Mouse (Mus musculus): ENCODE results near the gene Chit1. TPM values are rescaled to one million over a fixed set of nuclear protein-coding genes. Genes with fewer than 3 reads are reported as not detected.

The Chit1 gene
- polyA plus RNA-seq, 1 experiment from 2014 or later: 0.15 TPM

GRCm38 (mm10) chr1:134184089-134184488 lies 73.0 kb downstream of the Chit1 start:
- Histone ChIP-seq H3K4me3 (ENCODE audit: low read depth, low read length) (no peak overlapping the region), H3K27ac (ENCODE audit: low read depth, low read length) (no peak overlapping the region), H3K9ac (ENCODE audit: low read length) (no peak overlapping the region), H3K9me3 (ENCODE audit: control insufficient read depth, low read length) (no peaks in the 10 kb centered on the region), H3K36me3 (ENCODE audit: control insufficient read depth, insufficient read depth, low read length) (no peaks in the 10 kb centered on the region), H3K4me1 (ENCODE audit: control insufficient read depth, insufficient read depth, low read length) (peaks cover 4% of the 10 kb centered on the region; the same call in 1 of the 2 replicates), H3K27me3 (ENCODE audit: control insufficient read depth, insufficient read depth, low read length) (no peaks in the 10 kb centered on the region), H3K4me2 (ENCODE audit: low read depth) (no peak overlapping the region)
- ATAC-seq (ENCODE audit: insufficient read depth, low FRiP score, low TSS enrichment) (no peak), DNase-seq (ENCODE audit: low spot score) (no peak)
- 89% methylated on average over 4 of the region's 4 CpGs for WGBS

GRCm38 (mm10) chr1:134188217-134188616 lies 77.2 kb downstream of the Chit1 start:
- no peak overlapping the region for H3K4me3 ChIP-seq (ENCODE audit: low read depth, low read length)
- H3K4me2 ChIP-seq (ENCODE audit: low read depth): no peak overlapping the region
- no peaks in the 10 kb centered on the region for H3K36me3 ChIP-seq (ENCODE audit: control insufficient read depth, insufficient read depth, low read length)
- no peak for DNase-seq (ENCODE audit: low spot score)
- ATAC-seq (ENCODE audit: insufficient read depth, low FRiP score, low TSS enrichment): no peak
- no peaks in the 10 kb centered on the region for H3K9me3 ChIP-seq (ENCODE audit: control insufficient read depth, low read length)
- H3K27ac ChIP-seq (ENCODE audit: low read depth, low read length): no peak overlapping the region
- no peaks in the 10 kb centered on the region for H3K27me3 ChIP-seq (ENCODE audit: control insufficient read depth, insufficient read depth, low read length)
- peaks cover 9% of the 10 kb centered on the region; the same call in 1 of the 2 replicates for H3K4me1 ChIP-seq (ENCODE audit: control insufficient read depth, insufficient read depth, low read length)
- WGBS: 87% methylated on average over 5 of the region's 5 CpGs
- H3K9ac ChIP-seq (ENCODE audit: low read length): no peak overlapping the region

GRCm38 (mm10) chr1:134188989-134189729 lies 78.1 kb downstream of the Chit1 start:
- no peak overlapping the region for H3K27ac ChIP-seq (ENCODE audit: low read depth, low read length)
- H3K36me3 ChIP-seq (ENCODE audit: control insufficient read depth, insufficient read depth, low read length): no peaks in the 10 kb centered on the region
- DNase-seq (ENCODE audit: low spot score) (no peak), ATAC-seq (ENCODE audit: insufficient read depth, low FRiP score, low TSS enrichment) (no peak)
- no peak overlapping the region for H3K4me2 ChIP-seq (ENCODE audit: low read depth)
- no peaks in the 10 kb centered on the region for H3K9me3 ChIP-seq (ENCODE audit: control insufficient read depth, low read length)
- H3K9ac ChIP-seq (ENCODE audit: low read length): no peak overlapping the region
- no peak overlapping the region for H3K4me3 ChIP-seq (ENCODE audit: low read depth, low read length)
- 27% methylated on average over 12 of the region's 12 CpGs for WGBS
- no peaks in the 10 kb centered on the region for H3K27me3 ChIP-seq (ENCODE audit: control insufficient read depth, insufficient read depth, low read length)
- peaks cover 10% of the 10 kb centered on the region; the same call in 1 of the 2 replicates for H3K4me1 ChIP-seq (ENCODE audit: control insufficient read depth, insufficient read depth, low read length)

GRCm38 (mm10) chr1:134191192-134191591 lies 80.2 kb downstream of the Chit1 start:
- H3K4me1 ChIP-seq (ENCODE audit: control insufficient read depth, insufficient read depth, low read length): peaks cover 10% of the 10 kb centered on the region; the same call in 1 of the 2 replicates
- ATAC-seq (ENCODE audit: insufficient read depth, low FRiP score, low TSS enrichment): no peak
- DNase-seq (ENCODE audit: low spot score): no peak
- 85% methylated on average over 5 of the region's 5 CpGs for WGBS
- H3K9me3 ChIP-seq (ENCODE audit: control insufficient read depth, low read length): no peaks in the 10 kb centered on the region
- no peak overlapping the region for H3K9ac ChIP-seq (ENCODE audit: low read length)
- H3K27me3 ChIP-seq (ENCODE audit: control insufficient read depth, insufficient read depth, low read length): no peaks in the 10 kb centered on the region
- H3K4me2 ChIP-seq (ENCODE audit: low read depth): no peak overlapping the region
- H3K27ac ChIP-seq (ENCODE audit: low read depth, low read length): no peak overlapping the region
- H3K36me3 ChIP-seq (ENCODE audit: control insufficient read depth, insufficient read depth, low read length): no peaks in the 10 kb centered on the region
- no peak overlapping the region for H3K4me3 ChIP-seq (ENCODE audit: low read depth, low read length)

GRCm38 (mm10) chr1:134192024-134192423 lies 81.0 kb downstream of the Chit1 start:
- H3K4me2 ChIP-seq (ENCODE audit: low read depth): no peak overlapping the region
- H3K4me1 ChIP-seq (ENCODE audit: control insufficient read depth, insufficient read depth, low read length): peaks cover 10% of the 10 kb centered on the region; the same call in 1 of the 2 replicates
- no peaks in the 10 kb centered on the region for H3K27me3 ChIP-seq (ENCODE audit: control insufficient read depth, insufficient read depth, low read length)
- H3K36me3 ChIP-seq (ENCODE audit: control insufficient read depth, insufficient read depth, low read length): no peaks in the 10 kb centered on the region
- no peak for ATAC-seq (ENCODE audit: insufficient read depth, low FRiP score, low TSS enrichment)
- no peak overlapping the region for H3K4me3 ChIP-seq (ENCODE audit: low read depth, low read length)
- no peaks in the 10 kb centered on the region for H3K9me3 ChIP-seq (ENCODE audit: control insufficient read depth, low read length)
- no peak overlapping the region for H3K9ac ChIP-seq (ENCODE audit: low read length)
- no peak for DNase-seq (ENCODE audit: low spot score)
- WGBS: 46% methylated on average over 4 of the region's 4 CpGs
- H3K27ac ChIP-seq (ENCODE audit: low read depth, low read length): no peak overlapping the region

GRCm38 (mm10) chr1:134193126-134193525 lies 82.1 kb downstream of the Chit1 start, which contains the start of gene Mybph:
Mybph (plus strand) TSS chr1:134193448.
- peaks cover 10% of the 10 kb centered on the region; the same call in 1 of the 2 replicates for H3K4me1 ChIP-seq (ENCODE audit: control insufficient read depth, insufficient read depth, low read length)
- H3K4me2 ChIP-seq (ENCODE audit: low read depth): no peak within 1 kb of the TSS
- H3K36me3 ChIP-seq (ENCODE audit: control insufficient read depth, insufficient read depth, low read length): no peaks in the 10 kb centered on the region
- H3K27me3 ChIP-seq (ENCODE audit: control insufficient read depth, insufficient read depth, low read length): no peaks in the 10 kb centered on the region
- no peak within 1 kb of the TSS for H3K9ac ChIP-seq (ENCODE audit: low read length)
- H3K9me3 ChIP-seq (ENCODE audit: control insufficient read depth, low read length): no peaks in the 10 kb centered on the region
- no peak within 1 kb of the TSS for H3K4me3 ChIP-seq (ENCODE audit: low read depth, low read length)
- no peak within 1 kb of the TSS for H3K27ac ChIP-seq (ENCODE audit: low read depth, low read length)
- ATAC-seq (ENCODE audit: insufficient read depth, low FRiP score, low TSS enrichment) (no peak), DNase-seq (ENCODE audit: low spot score) (no peak)
- WGBS: 76% methylated on average over 1 of the region's 1 CpGs

GRCm38 (mm10) chr1:134193674-134194197 lies 82.7 kb downstream of the Chit1 start:
- DNase-seq (ENCODE audit: low spot score) (no peak), ATAC-seq (ENCODE audit: insufficient read depth, low FRiP score, low TSS enrichment) (no peak)
- H3K27ac ChIP-seq (ENCODE audit: low read depth, low read length): no peak overlapping the region
- peaks cover 9% of the 10 kb centered on the region; the same call in 1 of the 2 replicates for H3K4me1 ChIP-seq (ENCODE audit: control insufficient read depth, insufficient read depth, low read length)
- H3K4me2 ChIP-seq (ENCODE audit: low read depth): no peak overlapping the region
- no peak overlapping the region for H3K4me3 ChIP-seq (ENCODE audit: low read depth, low read length)
- no peaks in the 10 kb centered on the region for H3K36me3 ChIP-seq (ENCODE audit: control insufficient read depth, insufficient read depth, low read length)
- H3K9ac ChIP-seq (ENCODE audit: low read length): no peak overlapping the region
- WGBS: 68% methylated on average over 7 of the region's 7 CpGs
- H3K27me3 ChIP-seq (ENCODE audit: control insufficient read depth, insufficient read depth, low read length): no peaks in the 10 kb centered on the region
- H3K9me3 ChIP-seq (ENCODE audit: control insufficient read depth, low read length): no peaks in the 10 kb centered on the region

GRCm38 (mm10) chr1:134194298-134195022 lies 83.4 kb downstream of the Chit1 start:
- no peaks in the 10 kb centered on the region for H3K27me3 ChIP-seq (ENCODE audit: control insufficient read depth, insufficient read depth, low read length)
- peaks cover 3% of the 10 kb centered on the region; the same call in 1 of the 2 replicates for H3K4me1 ChIP-seq (ENCODE audit: control insufficient read depth, insufficient read depth, low read length)
- no peak overlapping the region for H3K4me3 ChIP-seq (ENCODE audit: low read depth, low read length)
- H3K27ac ChIP-seq (ENCODE audit: low read depth, low read length): no peak overlapping the region
- no peak overlapping the region for H3K4me2 ChIP-seq (ENCODE audit: low read depth)
- DNase-seq (ENCODE audit: low spot score) (no peak), ATAC-seq (ENCODE audit: insufficient read depth, low FRiP score, low TSS enrichment) (no peak)
- H3K9me3 ChIP-seq (ENCODE audit: control insufficient read depth, low read length): no peaks in the 10 kb centered on the region
- no peaks in the 10 kb centered on the region for H3K36me3 ChIP-seq (ENCODE audit: control insufficient read depth, insufficient read depth, low read length)
- no peak overlapping the region for H3K9ac ChIP-seq (ENCODE audit: low read length)
- 75% methylated on average over 16 of the region's 16 CpGs for WGBS
